Mouse (Mus musculus): Measurements from ENCODE around the gene Nmnat2.

Nmnat2 gene

DNA sequence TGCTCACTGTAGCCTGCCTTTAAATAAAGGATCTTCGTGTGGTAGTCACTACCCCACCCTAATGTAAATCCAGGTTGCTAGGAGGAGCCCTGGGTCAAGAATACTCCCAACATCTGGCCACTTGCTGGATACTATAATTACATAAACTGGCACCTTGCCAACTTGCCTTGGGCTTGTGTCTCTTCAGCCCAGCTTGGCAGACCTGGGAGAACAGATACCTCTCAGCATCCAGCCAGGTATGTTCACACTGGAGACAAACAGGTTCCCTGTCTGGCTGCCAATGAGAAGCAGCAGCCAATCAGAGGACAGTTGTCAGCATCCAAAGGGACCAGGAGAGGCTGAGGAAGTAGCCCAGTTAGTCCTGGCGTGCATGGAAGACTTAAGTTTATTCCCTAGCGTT is 64.8 kb downstream of the Nmnat2 start:
- DNase-seq (ENCODE audit: low read depth, low spot score): no peak
- Histone ChIP-seq H3K36me3 (ENCODE audit: control insufficient read depth, insufficient read depth, low read length, poor library complexity, severe bottlenecking) (no peaks in the 10 kb centered on the region), H3K27me3 (ENCODE audit: control insufficient read depth, insufficient read depth, low read length, poor library complexity, severe bottlenecking) (no peaks in the 10 kb centered on the region)

DNA sequence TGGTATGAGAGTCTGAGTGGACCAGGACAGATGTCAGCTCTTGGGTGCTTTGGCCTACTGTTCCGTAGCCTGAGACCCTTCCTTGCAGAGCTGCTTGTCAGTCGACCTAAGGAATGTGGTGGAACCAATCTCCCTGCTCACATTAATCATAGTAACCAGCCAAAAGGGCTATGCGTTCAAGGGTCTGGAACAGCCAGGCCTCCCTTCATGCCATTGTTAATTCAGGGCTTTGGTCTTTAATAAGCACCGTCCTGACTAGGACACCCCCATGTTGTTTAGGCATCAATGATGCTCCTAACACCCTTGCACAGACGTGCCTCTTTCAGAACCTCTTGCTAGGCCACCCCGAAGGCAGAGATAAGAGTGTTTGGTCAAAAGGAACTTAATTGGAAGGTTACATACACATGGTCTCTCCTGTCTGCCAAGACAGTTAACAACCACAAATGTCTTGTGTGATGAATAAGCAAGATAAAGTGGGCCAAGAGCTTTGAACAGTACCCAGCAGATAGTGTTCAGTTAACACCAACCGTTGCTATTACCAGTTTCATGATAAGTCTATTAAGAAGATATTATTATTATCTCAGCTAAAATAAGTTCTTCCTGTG is 66.3 kb downstream of the Nmnat2 start:
- no peaks in the 10 kb centered on the region for H3K36me3 ChIP-seq (ENCODE audit: control insufficient read depth, insufficient read depth, low read length, poor library complexity, severe bottlenecking)
- H3K27me3 ChIP-seq (ENCODE audit: control insufficient read depth, insufficient read depth, low read length, poor library complexity, severe bottlenecking): no peaks in the 10 kb centered on the region
- DNase-seq (ENCODE audit: low read depth, low spot score): no peak

- DNase-seq (ENCODE audit: low read depth, low spot score): no peak
- H3K36me3 ChIP-seq (ENCODE audit: control insufficient read depth, insufficient read depth, low read length, poor library complexity, severe bottlenecking): no peaks in the 10 kb centered on the region
- H3K27me3 ChIP-seq (ENCODE audit: control insufficient read depth, insufficient read depth, low read length, poor library complexity, severe bottlenecking): no peaks in the 10 kb centered on the region
Observed at GRCm38 (mm10) chr1:153023018-153023417, 68.2 kb downstream of the Nmnat2 start.

DNA sequence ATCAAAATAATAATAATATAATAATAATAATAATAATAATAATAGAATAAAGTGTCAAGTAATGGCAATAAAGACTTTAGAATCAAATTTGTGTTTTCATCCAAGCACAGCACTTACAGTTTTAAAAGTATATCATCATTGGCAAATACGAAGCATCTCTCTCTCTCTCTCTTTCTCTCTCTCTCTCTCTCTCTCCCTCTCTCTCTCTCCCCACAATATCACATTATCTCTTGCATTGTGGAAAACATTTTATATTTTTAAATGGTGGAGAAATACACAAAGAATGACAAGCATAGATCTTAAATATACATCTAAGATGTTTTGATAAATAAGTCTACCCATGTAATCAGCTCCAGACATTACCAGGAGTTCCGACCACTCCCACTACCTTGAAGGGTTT is 69.1 kb downstream of the Nmnat2 start:
- Histone ChIP-seq H3K27me3 (ENCODE audit: control insufficient read depth, insufficient read depth, low read length, poor library complexity, severe bottlenecking) (no peaks in the 10 kb centered on the region), H3K36me3 (ENCODE audit: control insufficient read depth, insufficient read depth, low read length, poor library complexity, severe bottlenecking) (no peaks in the 10 kb centered on the region)
- no peak for DNase-seq (ENCODE audit: low read depth, low spot score)

DNA sequence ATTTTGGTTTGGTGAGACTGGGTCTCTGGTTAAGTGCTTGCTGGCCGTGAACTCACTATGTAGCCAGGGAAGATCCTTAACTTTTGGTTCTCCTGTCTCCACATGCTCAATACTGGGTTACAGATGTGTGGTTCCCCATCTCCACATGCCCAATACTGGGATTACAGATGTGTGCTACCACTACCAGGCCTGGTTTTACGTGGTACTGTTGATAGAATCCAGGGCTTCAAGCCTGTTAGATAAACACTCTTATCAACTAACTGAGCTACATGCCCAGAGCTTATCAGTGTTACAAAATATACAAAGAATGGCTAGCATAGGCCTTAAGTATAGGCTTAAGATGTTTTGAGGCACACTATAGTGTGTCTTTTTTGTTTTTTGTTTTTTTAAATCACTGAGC is 69.7 kb downstream of the Nmnat2 start:
- no peaks in the 10 kb centered on the region for H3K36me3 ChIP-seq (ENCODE audit: control insufficient read depth, insufficient read depth, low read length, poor library complexity, severe bottlenecking)

GRCm38 (mm10) chr1:153031345-153031744 is 76.6 kb downstream of the Nmnat2 start:
- H3K27me3 ChIP-seq (ENCODE audit: control insufficient read depth, insufficient read depth, low read length, poor library complexity, severe bottlenecking): no peaks in the 10 kb centered on the region
- no peaks in the 10 kb centered on the region for H3K36me3 ChIP-seq (ENCODE audit: control insufficient read depth, insufficient read depth, low read length, poor library complexity, severe bottlenecking)
- no peak for DNase-seq (ENCODE audit: low read depth, low spot score)

More for the DNA sequence above, 69.7 kb downstream of the Nmnat2 start:
- no peak for DNase-seq (ENCODE audit: low read depth, low spot score)
- H3K27me3 ChIP-seq (ENCODE audit: control insufficient read depth, insufficient read depth, low read length, poor library complexity, severe bottlenecking): no peaks in the 10 kb centered on the region

DNA sequence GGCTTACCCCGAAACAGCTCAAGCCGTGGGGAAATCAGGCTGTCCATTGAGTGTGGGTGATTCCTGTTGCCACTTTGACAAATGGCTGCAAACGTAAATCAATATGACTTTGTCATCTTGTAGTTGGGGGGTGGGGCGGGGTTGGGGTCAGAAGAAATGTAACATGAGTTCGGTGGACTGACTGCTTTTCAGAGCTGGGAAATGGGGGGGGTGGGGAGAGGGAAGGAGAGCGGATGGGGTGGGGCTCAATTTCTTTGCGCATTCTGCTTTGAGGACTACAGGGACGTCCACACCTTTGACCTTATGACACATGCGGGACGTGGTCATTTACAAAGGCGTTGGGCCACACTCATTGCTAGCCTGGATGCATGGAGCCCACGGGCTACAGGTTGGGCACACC is 77.2 kb downstream of the Nmnat2 start:
- no peak for DNase-seq (ENCODE audit: low read depth, low spot score)
- Histone ChIP-seq H3K27me3 (ENCODE audit: control insufficient read depth, insufficient read depth, low read length, poor library complexity, severe bottlenecking) (no peaks in the 10 kb centered on the region), H3K36me3 (ENCODE audit: control insufficient read depth, insufficient read depth, low read length, poor library complexity, severe bottlenecking) (no peaks in the 10 kb centered on the region)

GRCm38 (mm10) chr1:153033145-153033908 is 78.5 kb downstream of the Nmnat2 start:
- no peaks in the 10 kb centered on the region for H3K27me3 ChIP-seq (ENCODE audit: control insufficient read depth, insufficient read depth, low read length, poor library complexity, severe bottlenecking)
- no peak for DNase-seq (ENCODE audit: low read depth, low spot score)
- no peaks in the 10 kb centered on the region for H3K36me3 ChIP-seq (ENCODE audit: control insufficient read depth, insufficient read depth, low read length, poor library complexity, severe bottlenecking)

DNA sequence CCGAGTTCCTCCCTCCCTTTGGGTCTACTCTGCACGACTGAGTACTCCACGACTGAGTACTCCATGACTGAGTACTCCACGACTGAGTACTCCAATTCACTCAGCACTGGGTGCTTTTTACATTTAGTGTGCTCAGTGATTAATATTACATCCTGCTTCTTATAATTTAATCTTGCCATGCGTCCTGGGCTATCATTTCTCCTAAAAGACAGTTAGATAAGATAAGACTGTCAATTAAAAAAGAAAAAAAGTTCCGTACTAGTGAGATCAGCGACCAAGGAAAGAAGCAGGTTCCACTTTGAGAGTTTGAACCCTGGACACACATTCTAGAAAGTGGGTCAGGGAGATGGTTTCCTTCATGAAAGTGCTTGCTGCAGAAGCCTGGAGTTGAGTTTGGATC is 79.3 kb downstream of the Nmnat2 start:
- DNase-seq (ENCODE audit: low read depth, low spot score): no peak
- H3K27me3 ChIP-seq (ENCODE audit: control insufficient read depth, insufficient read depth, low read length, poor library complexity, severe bottlenecking): no peaks in the 10 kb centered on the region
- no peaks in the 10 kb centered on the region for H3K36me3 ChIP-seq (ENCODE audit: control insufficient read depth, insufficient read depth, low read length, poor library complexity, severe bottlenecking)

GRCm38 (mm10) chr1:153035328-153035944 is 80.6 kb downstream of the Nmnat2 start:
- H3K36me3 ChIP-seq (ENCODE audit: control insufficient read depth, insufficient read depth, low read length, poor library complexity, severe bottlenecking): no peaks in the 10 kb centered on the region
- DNase-seq (ENCODE audit: low read depth, low spot score): peak; percentile 26
- no peaks in the 10 kb centered on the region for H3K27me3 ChIP-seq (ENCODE audit: control insufficient read depth, insufficient read depth, low read length, poor library complexity, severe bottlenecking)

DNA sequence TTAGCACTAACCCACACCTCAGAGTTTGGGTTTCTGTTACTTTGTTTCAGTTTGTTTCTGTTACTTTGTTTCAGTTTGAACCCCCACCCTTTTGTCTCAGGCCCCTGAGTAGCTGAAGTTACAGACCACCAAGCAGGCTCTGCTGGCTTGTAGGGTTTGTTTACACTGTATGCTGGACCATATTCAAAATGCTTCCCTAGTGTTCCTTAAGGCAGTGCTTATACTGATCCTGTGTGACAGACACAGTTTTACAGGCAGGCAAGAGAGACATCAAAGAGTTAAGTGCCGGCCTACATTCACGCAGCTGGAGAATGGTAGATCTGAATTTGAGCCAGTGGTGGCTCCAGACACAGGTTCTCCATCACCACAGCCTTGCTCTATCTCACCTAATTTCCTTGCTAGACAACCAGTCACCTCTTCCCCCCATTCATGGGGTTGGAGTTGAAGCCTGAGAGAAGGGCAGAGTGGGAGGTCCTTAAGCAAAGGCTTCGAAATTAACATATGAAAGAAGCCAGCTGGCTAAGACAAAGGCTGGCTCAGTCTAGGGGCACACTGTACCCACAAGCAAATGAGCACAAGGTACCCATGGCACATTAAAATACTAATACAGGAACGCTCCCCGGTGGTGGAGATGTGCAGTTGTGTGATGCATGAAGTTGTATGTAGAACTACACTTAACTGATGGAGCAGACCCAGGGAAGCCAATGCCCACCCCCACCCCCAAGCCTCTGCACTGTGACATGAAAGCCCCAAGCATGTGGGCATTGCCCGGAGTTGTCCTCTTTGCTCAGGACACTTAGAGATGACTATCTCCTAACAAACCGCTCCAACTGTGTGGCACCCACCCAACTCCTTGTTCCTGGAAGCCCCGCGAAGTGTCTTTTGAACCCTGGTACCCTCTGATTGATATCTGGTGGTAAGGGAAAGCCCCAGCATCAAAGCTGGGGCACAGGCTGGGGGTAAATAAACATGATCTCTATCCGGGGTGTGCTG is 82.9 kb downstream of the Nmnat2 start:
- DNase-seq (ENCODE audit: low read depth, low spot score): no peak
- Histone ChIP-seq H3K27me3 (ENCODE audit: control insufficient read depth, insufficient read depth, low read length, poor library complexity, severe bottlenecking) (no peaks in the 10 kb centered on the region), H3K36me3 (ENCODE audit: control insufficient read depth, insufficient read depth, low read length, poor library complexity, severe bottlenecking) (no peaks in the 10 kb centered on the region)

GRCm38 (mm10) chr1:153040091-153040490 is 85.3 kb downstream of the Nmnat2 start:
- H3K36me3 ChIP-seq (ENCODE audit: control insufficient read depth, insufficient read depth, low read length, poor library complexity, severe bottlenecking): no peaks in the 10 kb centered on the region
- DNase-seq (ENCODE audit: low read depth, low spot score): no peak
- H3K27me3 ChIP-seq (ENCODE audit: control insufficient read depth, insufficient read depth, low read length, poor library complexity, severe bottlenecking): no peaks in the 10 kb centered on the region

- H3K36me3 ChIP-seq (ENCODE audit: control insufficient read depth, insufficient read depth, low read length, poor library complexity, severe bottlenecking): no peaks in the 10 kb centered on the region
- no peaks in the 10 kb centered on the region for H3K27me3 ChIP-seq (ENCODE audit: control insufficient read depth, insufficient read depth, low read length, poor library complexity, severe bottlenecking)
- DNase-seq (ENCODE audit: low read depth, low spot score): no peak
Observed at GRCm38 (mm10) chr1:153041046-153041445, 86.3 kb downstream of the Nmnat2 start.

DNA sequence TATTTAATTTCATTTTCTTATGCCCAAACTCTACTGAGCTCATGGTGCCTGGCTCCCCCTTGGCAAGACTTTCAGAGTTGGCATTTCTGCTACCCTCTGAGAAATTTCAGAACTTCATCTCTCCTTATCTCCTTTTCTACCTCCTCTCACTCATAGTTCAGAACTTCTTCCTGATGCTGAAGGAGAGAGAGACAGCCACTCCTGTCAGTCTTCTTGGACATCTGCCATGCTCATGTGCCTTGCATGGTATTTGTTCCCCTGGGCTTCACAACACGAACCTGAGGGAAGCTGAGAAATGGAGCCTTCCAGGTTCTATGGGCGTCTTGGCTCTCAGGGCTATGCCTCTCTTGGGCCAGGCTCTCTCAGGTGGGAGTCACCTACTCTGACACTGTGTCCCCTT is 87.5 kb downstream of the Nmnat2 start:
- Histone ChIP-seq H3K27me3 (ENCODE audit: control insufficient read depth, insufficient read depth, low read length, poor library complexity, severe bottlenecking) (no peaks in the 10 kb centered on the region), H3K36me3 (ENCODE audit: control insufficient read depth, insufficient read depth, low read length, poor library complexity, severe bottlenecking) (no peaks in the 10 kb centered on the region)
- DNase-seq (ENCODE audit: low read depth, low spot score): no peak

All from splenic B cell, adult 2 months (primary cell).